Mouse (Mus musculus) lung, embryonic 15.5 days (tissue): ENCODE measurements around the gene Prkg1. TPM values are rescaled to one million over a fixed set of nuclear protein-coding genes. Genes with fewer than 3 reads are reported as not detected.

Source experiments
- ATAC-seq: fragments of 200-750 bp; cut with Nextera tagmentation; 2 replicates; pipeline ENCODE4 v1.8.0; 2017; ENCODE audit warnings: moderate number of reproducible peaks, borderline replicate concordance; ENCODE audit not compliant: low FRiP score, low TSS enrichment; ENCODE audit errors: extremely low read depth
- H3K27ac ChIP-seq: fragments of 300-500 bp; sonication (generic); 2 replicates; pipeline ENCODE4 v1.5.1; 2015; ENCODE audit warnings: moderate library complexity, mild to moderate bottlenecking, inconsistent platforms
- H3K27me3 ChIP-seq: fragments of 300-500 bp; sonication (generic); 2 replicates; pipeline ENCODE4 v1.6.1; 2015; ENCODE audit warnings: inconsistent platforms
- H3K36me3 ChIP-seq: fragments of 300-500 bp; sonication (generic); 2 replicates; pipeline ENCODE4 v1.6.1; 2015; ENCODE audit warnings: inconsistent platforms
- H3K4me1 ChIP-seq: fragments of 300-500 bp; sonication (generic); 2 replicates; pipeline ENCODE4 v1.6.1; 2015; ENCODE audit warnings: inconsistent platforms
- H3K4me2 ChIP-seq: fragments of 300-500 bp; sonication (generic); 2 replicates; pipeline ENCODE4 v1.6.1; 2015; ENCODE audit warnings: inconsistent platforms, mild to moderate bottlenecking, moderate library complexity
- H3K4me3 ChIP-seq: fragments of 300-500 bp; sonication (generic); 2 replicates; pipeline ENCODE4 v1.5.1; 2015; ENCODE audit warnings: mild to moderate bottlenecking, inconsistent platforms
- H3K9ac ChIP-seq: fragments of 300-500 bp; sonication (generic); 2 replicates; pipeline ENCODE4 v1.6.1; 2015; ENCODE audit warnings: inconsistent platforms
- H3K9me3 ChIP-seq: fragments of 300-500 bp; sonication (generic); 2 replicates; pipeline ENCODE4 v1.6.1; 2016; ENCODE audit warnings: inconsistent platforms
- WGBS: fragments of 180-500 bp; shearing (Covaris S2); methylation state at CpG from one replicate; pipeline ENCODE4 v1.1.7; 2015; 5-methylcytosine and 5-hydroxymethylcytosine counted together
- polyA plus RNA-seq: library from polyadenylated mRNA; unstranded; fragments of >200 nt; fragmentation: Nextera tagmentation; extraction: Ambion mirVana; gene quantifications from 2 replicates; pipeline ENCODE4 v1.2.1, GENCODE M21; 2015

Prkg1 gene
- polyA plus RNA-seq, 1 experiment from 2014 or later, result 6.5 TPM

DNA sequence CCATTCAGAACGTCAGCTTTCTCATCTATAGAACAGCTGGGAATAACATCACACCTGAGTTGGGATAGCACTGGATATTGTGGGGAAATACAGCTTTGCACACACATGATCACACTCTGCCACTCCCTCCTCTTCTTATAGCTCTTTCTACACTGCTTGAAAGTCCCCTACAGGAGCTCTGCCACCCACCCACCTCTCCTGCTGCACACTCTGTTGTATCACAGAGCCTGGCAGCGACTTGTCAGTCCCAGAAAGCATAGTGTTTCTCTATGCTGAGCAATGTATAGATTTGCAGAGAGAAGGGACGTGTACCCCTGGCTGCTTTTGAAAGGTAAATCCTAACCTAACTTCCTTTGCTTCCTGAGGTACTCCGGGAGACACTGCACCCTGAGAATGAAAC, 275.2 kb downstream of the Prkg1 start:
- no peak overlapping the region for H3K9ac ChIP-seq

DNA sequence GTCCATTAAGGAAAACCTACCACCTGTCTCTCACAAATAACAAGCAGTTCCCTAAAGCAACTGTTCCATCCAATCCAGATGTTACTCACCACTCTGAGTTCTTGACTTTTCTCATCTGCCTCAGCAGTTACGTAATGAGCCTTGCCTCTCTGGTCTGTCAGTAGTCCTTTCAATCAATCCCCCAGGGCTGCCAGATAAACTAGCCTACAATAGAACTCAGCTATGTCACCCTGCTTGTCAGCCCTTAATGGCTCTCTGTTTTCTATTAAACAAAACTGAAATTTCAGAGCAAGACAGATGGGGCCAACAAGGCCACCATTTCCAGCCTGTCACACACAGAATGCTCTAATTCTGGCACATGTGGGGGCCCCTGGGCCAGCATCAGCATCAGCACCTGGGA, 293.1 kb downstream of the Prkg1 start:
- Histone ChIP-seq H3K27ac (no peak overlapping the region), H3K4me2 (no peak overlapping the region), H3K4me1 (no peaks in the 10 kb centered on the region), H3K36me3 (no peaks in the 10 kb centered on the region), H3K9ac (no peak overlapping the region), H3K9me3 (no peaks in the 10 kb centered on the region), H3K4me3 (no peak overlapping the region), H3K27me3 (no peaks in the 10 kb centered on the region)
- no peak for ATAC-seq
- WGBS, result 49% methylated on average over 1 of the region's 1 CpGs

More for the DNA sequence above, 275.2 kb downstream of the Prkg1 start:
- H3K27me3 ChIP-seq, result no peaks in the 10 kb centered on the region
- no peak for ATAC-seq
- no peak overlapping the region for H3K4me3 ChIP-seq
- H3K36me3 ChIP-seq, result no peaks in the 10 kb centered on the region
- 37% methylated on average over 4 of the region's 4 CpGs for WGBS
- no peak overlapping the region for H3K27ac ChIP-seq
- no peaks in the 10 kb centered on the region for H3K4me1 ChIP-seq
- H3K9me3 ChIP-seq, result no peaks in the 10 kb centered on the region
- no peak overlapping the region for H3K4me2 ChIP-seq

DNA sequence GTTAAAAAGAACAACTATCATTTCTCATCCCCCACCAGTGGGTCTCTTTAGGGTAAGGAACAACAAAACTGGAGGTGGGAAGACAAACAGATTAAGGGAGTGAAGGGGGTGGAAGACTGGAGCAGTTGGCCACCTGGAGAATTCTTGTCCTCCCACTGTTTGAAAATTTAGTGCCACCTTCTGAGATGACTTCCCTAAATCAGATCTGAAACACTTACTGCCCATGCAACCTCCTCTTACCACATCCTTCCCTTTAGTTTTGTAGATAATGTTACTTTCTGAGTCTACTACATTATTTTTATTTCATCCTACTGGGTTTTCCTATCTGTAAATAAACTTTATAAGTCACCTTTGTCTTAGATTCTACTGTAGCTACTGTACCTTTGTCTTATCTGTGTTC, 304.6 kb downstream of the Prkg1 start:
- Histone ChIP-seq H3K4me1 (no peaks in the 10 kb centered on the region), H3K4me2 (no peak overlapping the region), H3K27me3 (no peaks in the 10 kb centered on the region), H3K36me3 (no peaks in the 10 kb centered on the region), H3K4me3 (no peak overlapping the region), H3K9me3 (no peaks in the 10 kb centered on the region), H3K9ac (no peak overlapping the region), H3K27ac (no peak overlapping the region)
- ATAC-seq, result no peak

DNA sequence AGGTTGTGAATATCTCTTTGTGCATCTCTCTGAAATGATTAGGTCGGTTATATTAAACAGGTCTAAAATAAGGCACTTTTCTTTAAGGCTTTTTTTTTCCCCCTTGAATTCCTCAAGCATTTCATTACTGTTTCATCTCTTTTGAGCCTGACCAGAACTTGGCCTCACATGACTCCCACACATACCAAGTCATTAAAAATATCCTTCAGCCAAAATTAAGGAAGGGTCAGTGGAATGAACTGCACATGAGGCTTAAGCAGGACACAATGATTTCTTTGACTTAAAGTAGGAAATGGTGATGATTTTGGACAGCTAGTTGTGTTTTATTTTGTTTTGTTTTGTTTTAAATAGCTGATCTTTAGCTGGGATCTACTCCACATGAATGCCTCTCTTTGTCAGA, 320.7 kb downstream of the Prkg1 start:
- no peaks in the 10 kb centered on the region for H3K4me1 ChIP-seq
- H3K4me3 ChIP-seq, result no peak overlapping the region
- no peak for ATAC-seq
- H3K27ac ChIP-seq, result no peak overlapping the region
- 62% methylated on average over 1 of the region's 1 CpGs for WGBS
- no peaks in the 10 kb centered on the region for H3K9me3 ChIP-seq
- no peak overlapping the region for H3K4me2 ChIP-seq
- H3K27me3 ChIP-seq, result no peaks in the 10 kb centered on the region
- no peaks in the 10 kb centered on the region for H3K36me3 ChIP-seq
- no peak overlapping the region for H3K9ac ChIP-seq

DNA sequence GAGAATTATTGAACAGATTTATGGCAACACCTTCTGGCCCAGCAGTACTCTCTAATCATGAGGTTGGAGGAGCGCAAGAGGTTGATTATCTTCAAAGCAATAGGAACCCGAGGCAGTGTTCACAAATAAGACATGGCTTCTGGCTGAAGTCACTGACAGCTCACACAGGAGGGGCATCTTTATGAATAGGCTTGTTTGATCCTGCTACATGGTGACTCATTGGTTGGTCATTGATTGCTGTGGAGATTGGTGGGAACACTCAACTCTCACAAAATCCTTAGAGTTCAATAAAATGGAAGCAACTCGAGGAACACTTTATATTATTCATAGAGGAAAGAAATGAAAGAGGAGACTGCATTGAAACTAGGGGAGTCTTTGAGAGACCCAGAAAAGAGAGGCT, 322.5 kb downstream of the Prkg1 start:
- Histone ChIP-seq H3K27ac (no peak overlapping the region), H3K9me3 (no peaks in the 10 kb centered on the region), H3K36me3 (no peaks in the 10 kb centered on the region), H3K4me3 (no peak overlapping the region), H3K9ac (no peak overlapping the region), H3K4me2 (no peak overlapping the region), H3K4me1 (no peaks in the 10 kb centered on the region), H3K27me3 (no peaks in the 10 kb centered on the region)
- 77% methylated on average over 3 of the region's 3 CpGs for WGBS
- no peak for ATAC-seq

DNA sequence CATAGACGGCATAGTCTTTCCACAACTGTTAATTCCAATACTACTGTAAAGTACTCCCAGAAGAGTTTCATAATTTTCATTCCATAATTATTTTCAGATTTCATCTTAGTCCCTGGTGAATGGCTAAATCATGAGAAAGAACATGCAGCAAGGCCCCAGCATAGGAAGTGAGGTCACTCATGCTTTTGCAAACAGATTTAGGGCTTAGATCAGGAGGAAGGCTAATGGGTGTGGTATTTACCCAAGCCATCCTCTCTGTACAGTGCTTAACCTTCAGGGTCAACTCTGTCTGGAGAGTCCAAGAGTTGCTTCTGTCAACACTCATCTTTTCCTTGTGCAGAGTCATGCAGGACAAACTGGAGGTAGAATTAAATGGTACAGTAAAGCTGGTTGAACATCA, 331.4 kb downstream of the Prkg1 start:
- no peak for ATAC-seq
- no peak overlapping the region for H3K27ac ChIP-seq
- 90% methylated on average over 1 of the region's 1 CpGs for WGBS
- H3K4me2 ChIP-seq, result no peak overlapping the region
- H3K36me3 ChIP-seq, result no peaks in the 10 kb centered on the region
- H3K4me1 ChIP-seq, result peaks cover 12% of the 10 kb centered on the region; the same call in 1 of the 2 replicates
- H3K9me3 ChIP-seq, result no peaks in the 10 kb centered on the region
- H3K4me3 ChIP-seq, result no peak overlapping the region
- H3K9ac ChIP-seq, result no peak overlapping the region
- no peaks in the 10 kb centered on the region for H3K27me3 ChIP-seq

DNA sequence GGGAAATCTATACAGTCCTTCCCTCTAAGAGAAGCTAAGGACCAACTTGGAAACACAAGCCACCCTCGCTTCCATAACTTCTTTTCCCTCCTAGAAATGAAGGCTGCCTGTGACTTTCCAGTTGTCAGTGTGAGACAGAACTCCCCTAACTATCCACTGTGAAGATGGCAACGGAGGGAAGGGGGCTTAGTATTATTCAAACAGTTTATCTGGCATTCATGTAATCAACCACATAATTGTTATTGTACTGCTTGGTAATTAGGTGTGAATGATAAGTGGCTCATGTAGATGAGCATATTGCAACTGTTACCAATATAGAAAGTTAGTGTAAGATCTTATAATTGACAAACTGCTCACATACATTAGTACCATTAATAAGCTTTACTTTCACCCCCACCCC, 333.4 kb downstream of the Prkg1 start:
- ATAC-seq, result no peak; the same call in 1 of the 2 replicates
- Histone ChIP-seq H3K36me3 (no peaks in the 10 kb centered on the region), H3K4me2 (no peak overlapping the region), H3K27ac (no peak overlapping the region), H3K27me3 (no peaks in the 10 kb centered on the region), H3K4me3 (no peak overlapping the region), H3K4me1 (peaks cover 12% of the 10 kb centered on the region; the same call in 1 of the 2 replicates), H3K9me3 (no peaks in the 10 kb centered on the region), H3K9ac (no peak overlapping the region)
- 41% methylated on average over 2 of the region's 2 CpGs for WGBS

DNA sequence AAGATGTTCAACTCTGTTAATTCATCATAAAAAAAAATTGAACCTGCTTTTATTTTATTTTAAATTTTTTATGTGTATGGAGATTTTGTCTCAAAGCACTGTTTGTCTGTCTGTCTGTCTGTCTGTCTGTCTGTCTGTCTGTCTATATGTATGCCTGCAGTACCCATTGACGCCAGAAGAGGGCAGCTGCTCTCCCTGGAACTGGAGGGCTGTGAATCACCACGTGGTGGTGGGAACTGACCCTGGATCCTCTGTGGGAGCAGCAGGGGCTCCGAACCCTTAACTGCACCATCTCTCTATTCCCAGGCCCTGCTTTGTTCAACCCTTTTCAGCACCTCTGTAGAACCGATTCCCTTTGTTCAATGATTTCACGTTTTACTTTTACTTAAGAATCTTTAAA, 338.7 kb downstream of the Prkg1 start:
- WGBS, result 66% methylated on average over 5 of the region's 5 CpGs
- no peak overlapping the region for H3K27ac ChIP-seq
- no peaks in the 10 kb centered on the region for H3K27me3 ChIP-seq
- H3K4me1 ChIP-seq, result 0 out of 2 replicates have a peak, but pooled peaks cover under 1% of the 10 kb centered on the region
- H3K36me3 ChIP-seq, result no peaks in the 10 kb centered on the region
- no peak for ATAC-seq
- no peaks in the 10 kb centered on the region for H3K9me3 ChIP-seq
- no peak overlapping the region for H3K4me3 ChIP-seq
- no peak overlapping the region for H3K4me2 ChIP-seq
- no peak overlapping the region for H3K9ac ChIP-seq

DNA sequence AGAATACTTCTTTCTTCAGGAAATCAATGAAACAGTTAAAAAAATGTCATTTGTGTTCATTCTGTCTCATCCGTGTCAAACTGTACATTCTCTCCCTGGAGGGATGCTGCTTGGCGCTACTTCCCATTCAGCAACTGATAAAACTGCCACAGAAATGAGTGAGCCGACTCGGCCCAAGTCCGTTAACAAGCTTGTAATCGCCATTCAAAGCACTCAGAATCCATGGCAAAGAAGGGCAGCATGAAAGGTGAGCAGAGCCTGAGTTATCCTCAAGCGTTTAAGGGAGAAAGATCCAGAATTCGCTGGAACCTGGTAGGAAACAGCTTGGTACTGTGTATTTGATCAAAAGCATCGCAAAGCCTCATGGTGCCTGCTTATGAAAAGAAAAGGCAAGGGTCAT, 339.6 kb downstream of the Prkg1 start:
- H3K36me3 ChIP-seq, result no peaks in the 10 kb centered on the region
- no peaks in the 10 kb centered on the region for H3K4me1 ChIP-seq
- no peak for ATAC-seq
- H3K27ac ChIP-seq, result no peak overlapping the region
- H3K4me3 ChIP-seq, result no peak overlapping the region
- WGBS, result 64% methylated on average over 9 of the region's 9 CpGs
- no peaks in the 10 kb centered on the region for H3K27me3 ChIP-seq
- H3K9me3 ChIP-seq, result no peaks in the 10 kb centered on the region
- no peak overlapping the region for H3K4me2 ChIP-seq
- no peak overlapping the region for H3K9ac ChIP-seq

DNA sequence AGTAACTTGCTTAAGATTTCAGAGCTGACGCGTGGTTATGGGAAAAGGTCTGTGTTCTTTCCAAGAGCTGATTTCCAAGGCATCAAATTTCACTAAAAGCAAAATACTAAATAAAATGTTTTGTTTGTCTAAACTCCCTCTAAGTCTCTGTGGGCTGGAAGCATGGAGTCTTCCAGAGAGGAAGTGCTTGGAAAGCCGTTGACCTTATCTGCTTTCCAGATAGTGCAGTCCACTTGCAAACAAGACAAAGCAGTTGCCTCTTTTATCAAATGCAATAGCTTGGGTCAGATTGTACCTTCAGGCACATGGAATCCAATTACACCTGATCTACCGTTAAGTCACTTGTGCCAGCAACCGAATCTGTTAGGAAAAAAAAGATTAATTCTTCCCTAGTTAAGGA, 340.5 kb downstream of the Prkg1 start:
- H3K27ac ChIP-seq, result no peak overlapping the region
- no peaks in the 10 kb centered on the region for H3K4me1 ChIP-seq
- no peak overlapping the region for H3K4me3 ChIP-seq
- H3K4me2 ChIP-seq, result no peak overlapping the region
- H3K9me3 ChIP-seq, result no peaks in the 10 kb centered on the region
- no peak overlapping the region for H3K9ac ChIP-seq
- ATAC-seq, result no peak
- no peaks in the 10 kb centered on the region for H3K36me3 ChIP-seq
- no peaks in the 10 kb centered on the region for H3K27me3 ChIP-seq
- WGBS, result 58% methylated on average over 5 of the region's 5 CpGs

DNA sequence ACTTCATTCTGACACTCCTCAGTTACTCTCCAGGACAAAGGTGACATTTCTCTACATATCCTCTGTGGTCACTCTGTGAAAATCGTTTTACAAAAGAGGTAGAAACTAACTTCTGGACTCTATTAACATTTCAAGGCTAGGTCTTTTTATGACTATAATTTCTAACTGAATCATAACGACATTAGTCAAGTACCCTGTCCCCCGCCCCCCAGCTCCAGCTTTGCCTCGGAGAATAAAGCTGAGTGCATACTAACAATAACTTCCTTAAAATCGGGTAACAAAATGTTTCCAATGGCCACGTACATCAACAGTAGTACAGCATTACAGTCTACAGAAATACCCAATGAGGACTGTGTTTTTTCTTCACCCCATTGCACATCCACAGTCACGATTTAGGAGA, 351.3 kb downstream of the Prkg1 start:
- Histone ChIP-seq H3K4me3 (no peak overlapping the region), H3K36me3 (no peaks in the 10 kb centered on the region), H3K27ac (no peak overlapping the region)

DNA sequence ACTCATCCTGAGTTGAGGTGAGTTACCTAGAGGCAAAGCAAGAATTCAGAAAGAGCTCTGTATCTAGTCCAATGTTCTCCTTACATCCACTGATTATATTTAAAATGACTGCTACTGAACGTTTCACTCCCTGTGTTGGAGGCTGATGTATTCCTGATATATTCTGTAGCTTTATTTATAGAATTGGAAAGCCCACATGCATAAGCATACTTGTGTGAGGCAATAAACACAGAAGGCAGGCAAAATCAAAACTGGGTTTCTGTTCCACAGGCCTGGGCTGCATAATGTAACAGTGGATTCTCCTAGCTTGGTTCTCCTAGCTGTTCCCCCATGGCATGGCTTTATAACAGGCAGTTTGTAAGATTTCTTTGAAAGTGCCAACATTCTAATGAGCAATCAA, 368.7 kb downstream of the Prkg1 start:
- no peak overlapping the region for H3K4me2 ChIP-seq
- 61% methylated on average over 1 of the region's 1 CpGs for WGBS
- H3K9ac ChIP-seq, result no peak overlapping the region
- no peaks in the 10 kb centered on the region for H3K9me3 ChIP-seq
- H3K4me3 ChIP-seq, result no peak overlapping the region
- no peak overlapping the region for H3K27ac ChIP-seq
- no peaks in the 10 kb centered on the region for H3K4me1 ChIP-seq
- no peaks in the 10 kb centered on the region for H3K27me3 ChIP-seq
- no peak for ATAC-seq
- no peaks in the 10 kb centered on the region for H3K36me3 ChIP-seq

More for the DNA sequence above, 351.3 kb downstream of the Prkg1 start:
- Histone ChIP-seq H3K9me3 (no peaks in the 10 kb centered on the region), H3K4me2 (no peak overlapping the region), H3K27me3 (no peaks in the 10 kb centered on the region), H3K9ac (no peak overlapping the region), H3K4me1 (no peaks in the 10 kb centered on the region)
- 74% methylated on average over 7 of the region's 7 CpGs for WGBS
- ATAC-seq, result no peak

DNA sequence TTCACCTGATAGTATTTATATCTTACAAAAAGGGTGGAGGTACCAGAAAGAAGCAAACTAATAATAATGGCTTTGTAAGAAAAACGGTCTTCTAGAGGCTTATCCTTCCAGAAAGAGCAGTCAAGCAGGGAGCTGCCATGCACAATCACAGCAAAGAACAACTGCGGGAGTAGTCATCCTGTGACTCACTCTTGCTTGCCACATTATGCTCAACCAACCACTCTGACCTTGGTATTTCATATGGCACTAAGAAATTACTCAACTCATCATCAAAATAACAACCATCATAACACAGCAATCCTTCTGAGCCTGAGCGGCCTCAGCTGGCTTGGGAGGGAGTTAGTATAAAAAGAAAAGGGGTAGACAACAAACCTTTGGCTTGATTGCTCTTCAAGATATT, 379.5 kb downstream of the Prkg1 start:
- 91% methylated on average over 3 of the region's 3 CpGs for WGBS
- H3K9me3 ChIP-seq, result no peaks in the 10 kb centered on the region
- ATAC-seq, result no peak

More for the DNA sequence above, 379.5 kb downstream of the Prkg1 start:
- Histone ChIP-seq H3K4me2 (no peak overlapping the region), H3K36me3 (no peaks in the 10 kb centered on the region), H3K4me1 (no peaks in the 10 kb centered on the region; the same call in 1 of the 2 replicates), H3K27me3 (no peaks in the 10 kb centered on the region), H3K27ac (no peak overlapping the region), H3K9ac (no peak overlapping the region), H3K4me3 (no peak overlapping the region)
